Mouse (Mus musculus) forebrain, embryonic 16.5 days (tissue): ENCODE measurements around the gene Itga2b. TPM values are rescaled to one million over a fixed set of nuclear protein-coding genes. Genes with fewer than 3 reads are reported as not detected.
A peak's percentile ranks its signal among the peaks of the same experiment; 100 is the strongest.

Experiments
- ATAC-seq: fragments of 200-750 bp; cut with Nextera tagmentation; 2 replicates; pipeline ENCODE4 v1.8.0; 2017; ENCODE audit warnings: mild to moderate bottlenecking, moderate library complexity
- H3K27ac ChIP-seq: fragments of 300-500 bp; sonication (generic); 2 replicates; pipeline ENCODE4 v1.5.1; 2014; ENCODE audit warnings: low read length, control low read depth
- H3K27me3 ChIP-seq: fragments of 300-500 bp; sonication (generic); replicated peaks from 2 replicates; pipeline ENCODE4 v1.6.1; 2014; ENCODE audit warnings: low read length; ENCODE audit not compliant: control insufficient read depth, insufficient read depth
- H3K36me3 ChIP-seq: fragments of 300-500 bp; sonication (generic); 2 replicates; pipeline ENCODE4 v1.6.1; 2014; ENCODE audit not compliant: control insufficient read depth, insufficient read depth
- H3K4me1 ChIP-seq: fragments of 300-500 bp; sonication (generic); replicated peaks from 2 replicates; pipeline ENCODE4 v1.6.1; 2014; ENCODE audit warnings: low read length; ENCODE audit not compliant: control insufficient read depth, insufficient read depth
- H3K4me2 ChIP-seq: fragments of 300-500 bp; sonication (generic); 2 replicates; pipeline ENCODE4 v1.6.1; 2014; ENCODE audit warnings: mild to moderate bottlenecking, low read length, control low read depth
- H3K4me3 ChIP-seq: fragments of 300-500 bp; sonication (generic); replicated peaks from 2 replicates; pipeline ENCODE4 v1.5.1; 2014; ENCODE audit warnings: mild to moderate bottlenecking, low read length, control low read depth
- H3K9ac ChIP-seq: fragments of 300-500 bp; sonication (generic); replicated peaks from 2 replicates; pipeline ENCODE4 v1.6.1; 2014; ENCODE audit warnings: low read depth, low read length, control low read depth
- H3K9me3 ChIP-seq: fragments of 300-500 bp; sonication (generic); 2 replicates; pipeline ENCODE4 v1.6.1; 2016; ENCODE audit warnings: low read length; ENCODE audit not compliant: control insufficient read depth
- WGBS: fragments of 180-500 bp; shearing (Covaris S2); extraction: QIAGEN DNeasy Blood & Tissue Kit; methylation state at CpG from one replicate; pipeline ENCODE4 v1.1.7; 2014; 5-methylcytosine and 5-hydroxymethylcytosine counted together
- polyA plus RNA-seq: library from polyadenylated mRNA; unstranded; fragments of >200 nt; fragmentation: Nextera tagmentation; extraction: Ambion mirVana; gene quantifications from 2 replicates; pipeline ENCODE4 v1.2.1, GENCODE M21; 2015

Itga2b gene
- polyA plus RNA-seq, 1 experiment from 2014 or later, result 6.6 TPM

DNA sequence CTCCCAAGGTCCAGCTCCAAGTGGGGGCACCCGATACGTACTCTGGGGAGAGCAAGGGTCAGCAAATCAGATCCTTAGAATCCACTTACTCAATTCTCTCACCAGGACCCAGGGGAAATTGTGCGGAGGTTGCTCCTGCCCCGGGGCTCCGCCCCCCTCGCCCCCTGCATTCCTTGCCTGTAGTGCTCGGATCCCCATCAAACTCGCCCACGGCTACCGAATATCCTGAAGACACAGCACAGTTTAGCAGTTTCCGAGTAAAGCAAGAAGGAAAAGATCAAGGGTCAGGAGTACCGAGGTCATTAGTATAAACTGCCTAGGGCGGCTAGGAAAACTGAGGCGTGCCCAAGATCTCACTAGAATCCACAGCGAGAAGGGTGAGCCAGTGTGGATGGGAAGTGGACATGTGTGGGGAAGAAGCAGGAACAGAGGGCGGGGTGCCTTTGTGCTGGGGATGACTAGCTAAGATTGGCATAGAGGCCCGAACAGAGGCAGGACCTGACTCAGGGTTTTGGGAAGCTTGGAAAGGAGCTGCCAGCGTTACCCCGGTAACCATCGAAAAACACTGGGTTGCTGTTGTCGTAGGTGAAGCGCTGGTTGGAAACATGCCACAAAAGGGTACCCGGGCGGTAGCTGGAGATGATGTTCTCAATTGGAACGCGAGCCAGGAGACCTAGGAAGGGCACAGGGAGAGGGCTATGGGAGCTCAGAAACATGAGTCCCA is 4.0 kb downstream of the Itga2b start:
- no peak overlapping the region for H3K4me3 ChIP-seq
- H3K27me3 ChIP-seq, result no peaks in the 10 kb centered on the region
- ATAC-seq, result peak; percentile 35; the same call in 1 of the 2 replicates
- WGBS, result 10% methylated on average over 26 of the region's 26 CpGs
- H3K4me1 ChIP-seq, result peaks cover 14% of the 10 kb centered on the region
- no peaks in the 10 kb centered on the region for H3K9me3 ChIP-seq
- no peak overlapping the region for H3K27ac ChIP-seq
- no peaks in the 10 kb centered on the region for H3K36me3 ChIP-seq
- H3K4me2 ChIP-seq, result peak overlapping the region; percentile 1; the same call in 1 of the 2 replicates
- 0 out of 2 replicates have a peak overlapping the region, but pooled peaks have one; percentile 7 for H3K9ac ChIP-seq

DNA sequence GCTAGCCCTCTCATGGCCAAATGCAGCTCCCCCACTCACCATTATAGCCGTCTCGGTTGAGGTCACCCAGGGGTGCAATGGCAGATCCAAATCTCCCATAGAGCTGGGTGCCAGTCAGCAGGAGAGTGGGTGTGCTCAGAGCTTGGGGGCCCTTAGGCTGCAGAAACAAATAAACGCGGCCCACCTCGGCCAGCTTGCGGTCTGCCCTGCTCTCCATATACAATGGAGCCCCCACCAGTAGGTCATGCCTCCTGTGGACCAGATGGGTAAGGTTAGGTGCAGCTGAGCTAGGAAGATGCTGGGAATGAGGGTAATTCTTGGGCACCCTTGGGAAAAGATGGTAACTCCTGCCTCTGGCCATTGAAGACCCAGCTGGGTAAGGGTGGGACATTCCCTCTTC is 5.0 kb downstream of the Itga2b start:
- Histone ChIP-seq H3K27me3 (no peaks in the 10 kb centered on the region), H3K27ac (no peak overlapping the region), H3K4me3 (no peak overlapping the region), H3K9me3 (no peaks in the 10 kb centered on the region), H3K4me2 (no peak overlapping the region), H3K9ac (no peak overlapping the region), H3K36me3 (no peaks in the 10 kb centered on the region), H3K4me1 (peaks cover 14% of the 10 kb centered on the region)
- ATAC-seq, result no peak
- 92% methylated on average over 6 of the region's 6 CpGs for WGBS

DNA sequence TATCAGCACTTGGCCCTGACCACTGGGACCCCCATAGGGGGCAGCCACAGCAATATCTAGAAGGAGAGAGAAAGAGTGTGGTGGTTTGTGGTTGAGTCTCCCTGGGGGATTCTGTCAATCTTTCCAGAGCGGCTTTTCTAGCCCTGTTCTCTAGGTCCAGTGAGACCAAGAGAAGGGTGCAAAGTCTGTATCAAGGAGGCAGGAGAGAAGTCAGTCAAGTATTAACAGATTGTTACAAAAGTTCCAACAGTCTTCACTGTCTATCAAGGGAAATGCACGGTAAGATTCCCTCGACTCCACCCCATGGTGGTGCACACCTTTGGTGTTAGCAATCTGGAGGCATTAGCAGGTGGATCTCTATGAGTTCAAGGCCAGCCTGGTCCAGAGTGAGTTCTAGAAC is 8.2 kb downstream of the Itga2b start:
- Histone ChIP-seq H3K4me1 (peaks cover 8% of the 10 kb centered on the region), H3K9ac (no peak overlapping the region), H3K9me3 (no peaks in the 10 kb centered on the region), H3K27ac (no peak overlapping the region), H3K36me3 (no peaks in the 10 kb centered on the region), H3K4me3 (no peak overlapping the region), H3K27me3 (no peaks in the 10 kb centered on the region), H3K4me2 (no peak overlapping the region)
- ATAC-seq, result no peak
- WGBS, result 84% methylated on average over 3 of the region's 3 CpGs

DNA sequence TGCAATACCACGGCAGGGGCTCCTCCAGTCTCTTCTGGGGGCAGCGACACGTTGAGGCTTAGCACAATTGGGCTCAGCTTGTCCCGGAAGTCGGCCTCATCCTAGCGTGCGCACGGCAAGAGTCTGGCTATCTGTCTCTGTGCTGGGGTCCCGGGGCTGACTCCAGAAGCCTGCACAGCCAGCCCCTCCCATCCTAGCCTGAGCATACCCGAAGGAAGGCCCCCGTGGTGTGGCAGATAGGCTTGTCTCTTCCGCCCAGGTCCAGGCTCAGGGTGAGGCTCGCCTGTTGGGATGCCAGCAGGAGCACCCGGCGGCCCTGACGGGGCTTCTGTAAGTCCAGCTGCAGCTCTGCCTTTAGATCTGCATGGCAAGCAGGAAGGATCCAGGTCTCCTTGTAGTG is 9.4 kb downstream of the Itga2b start:
- 64% methylated on average over 16 of the region's 16 CpGs for WGBS
- no peaks in the 10 kb centered on the region for H3K36me3 ChIP-seq
- ATAC-seq, result no peak

DNA sequence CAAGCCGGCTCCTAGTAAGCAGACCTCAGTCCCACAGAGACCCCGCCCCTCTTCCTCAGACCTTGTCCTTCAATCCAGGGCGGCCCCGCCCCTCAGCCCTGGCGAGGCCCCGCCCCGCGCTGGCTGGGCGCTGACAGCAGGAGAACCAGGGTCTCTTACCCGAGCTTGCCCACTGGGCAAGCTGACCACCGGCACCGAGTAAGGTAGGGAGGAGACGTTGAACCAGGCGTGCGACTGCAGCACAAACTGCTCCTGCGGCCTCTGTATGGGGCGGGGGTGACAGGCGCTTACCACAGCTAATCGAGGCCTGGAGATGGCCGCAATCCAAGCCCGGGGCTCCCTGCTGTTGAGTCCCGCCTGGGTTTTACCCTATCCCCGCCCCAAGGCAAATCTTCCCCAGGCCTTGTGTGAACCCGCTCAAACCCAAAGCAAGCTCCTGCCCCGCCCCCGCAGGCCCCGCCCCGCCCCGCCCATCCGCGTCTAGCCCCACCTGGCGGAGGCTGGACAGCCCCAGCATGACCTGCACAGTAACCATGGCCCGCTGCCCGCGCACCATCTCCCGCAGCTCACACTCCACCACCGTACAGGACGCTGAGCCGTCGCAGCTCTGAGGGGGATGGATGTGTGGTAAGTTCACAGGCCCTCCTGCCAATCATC is 14.1 kb downstream of the Itga2b start:
- H3K4me2 ChIP-seq, result peak overlapping the region; percentile 69
- peak overlapping the region; percentile 50 for H3K4me3 ChIP-seq
- WGBS, result 0% methylated on average over 36 of the region's 40 CpGs
- no peak overlapping the region for H3K27ac ChIP-seq
- peak overlapping the region; percentile 57 for H3K9ac ChIP-seq
- ATAC-seq, result peak; percentile 89
- H3K36me3 ChIP-seq, result no peaks in the 10 kb centered on the region
- peaks cover 12% of the 10 kb centered on the region for H3K4me1 ChIP-seq
- no peaks in the 10 kb centered on the region for H3K27me3 ChIP-seq
- no peaks in the 10 kb centered on the region for H3K9me3 ChIP-seq

More for the DNA sequence above, 9.4 kb downstream of the Itga2b start:
- no peaks in the 10 kb centered on the region for H3K9me3 ChIP-seq
- H3K4me1 ChIP-seq, result peaks cover 8% of the 10 kb centered on the region
- no peaks in the 10 kb centered on the region for H3K27me3 ChIP-seq
- no peak overlapping the region for H3K4me3 ChIP-seq
- H3K27ac ChIP-seq, result no peak overlapping the region
- no peak overlapping the region for H3K4me2 ChIP-seq
- no peak overlapping the region for H3K9ac ChIP-seq

DNA sequence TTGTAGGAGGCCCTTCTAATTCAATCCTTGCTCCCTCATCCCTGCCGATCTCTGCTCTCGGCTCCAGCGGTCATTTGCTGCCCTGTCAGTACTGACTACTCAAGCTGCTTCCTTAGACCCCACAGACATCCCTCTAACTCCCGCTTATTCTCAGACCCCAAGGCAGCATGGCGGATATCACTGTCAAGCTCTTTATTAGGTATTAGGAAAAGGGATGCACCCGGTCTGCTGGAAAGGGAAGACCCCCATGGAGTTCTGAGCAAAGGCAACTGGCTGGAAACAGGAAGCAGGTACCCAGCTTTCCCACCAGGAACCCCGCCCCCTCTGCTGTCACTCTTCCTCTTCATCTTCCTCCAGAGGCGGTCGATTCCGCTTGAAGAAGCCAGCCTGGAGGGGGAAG is 16.8 kb downstream of the Itga2b start:
- Histone ChIP-seq H3K9me3 (no peaks in the 10 kb centered on the region), H3K4me2 (no peak overlapping the region), H3K9ac (no peak overlapping the region), H3K4me3 (no peak overlapping the region), H3K27me3 (no peaks in the 10 kb centered on the region), H3K27ac (no peak overlapping the region), H3K4me1 (peaks cover 21% of the 10 kb centered on the region), H3K36me3 (no peaks in the 10 kb centered on the region)
- 24% methylated on average over 10 of the region's 10 CpGs for whole genome bisulfite sequencing
- no peak for ATAC-seq

DNA sequence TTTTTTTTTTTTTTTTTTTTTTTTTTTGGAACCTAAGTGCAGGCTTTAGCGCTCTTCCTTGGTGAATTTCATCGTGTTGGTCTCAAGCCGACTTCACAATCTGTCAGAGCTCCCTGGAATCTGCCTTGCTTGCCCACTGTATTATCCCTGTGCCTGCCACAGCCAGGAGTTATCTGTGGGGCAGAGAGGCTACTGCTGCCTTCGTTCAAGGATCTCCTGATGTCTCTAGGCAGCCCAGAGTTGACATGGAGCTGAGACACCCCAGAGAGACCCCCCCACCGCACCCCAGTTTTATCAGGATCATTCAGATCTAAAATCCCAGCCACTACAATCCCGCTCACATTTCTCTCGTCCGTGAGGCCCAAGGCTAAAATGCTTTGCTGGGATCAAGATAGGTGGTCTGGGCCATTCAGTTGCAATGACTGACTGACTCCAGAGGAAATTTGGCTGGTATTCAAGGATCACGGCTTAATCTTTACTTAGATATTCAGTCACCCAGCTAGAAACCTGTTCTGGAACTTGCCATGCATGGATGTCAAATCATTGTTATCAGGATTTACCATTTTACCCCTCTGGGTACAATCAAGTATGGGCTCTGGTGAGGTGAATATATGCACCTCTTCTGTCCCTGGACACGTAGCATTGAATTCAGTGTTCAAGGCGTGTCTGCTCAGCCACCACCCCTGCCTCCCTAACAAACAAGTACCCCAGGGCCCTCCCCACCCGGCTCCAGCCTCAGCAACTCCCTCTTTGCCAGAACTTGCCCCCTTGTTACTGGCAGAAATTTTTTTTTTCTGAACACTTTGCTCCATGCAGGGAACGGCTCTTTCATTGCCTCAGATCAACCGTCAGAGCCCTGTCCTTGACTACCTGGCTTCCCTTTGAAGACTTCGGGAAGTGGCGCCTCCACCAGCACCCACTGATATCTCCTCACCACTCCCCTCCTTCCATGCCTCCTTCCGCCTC is 20.6 kb downstream of the Itga2b start:
- ATAC-seq, result no peak
- H3K36me3 ChIP-seq, result no peaks in the 10 kb centered on the region
- H3K4me1 ChIP-seq, result peaks cover 36% of the 10 kb centered on the region
- H3K27me3 ChIP-seq, result no peaks in the 10 kb centered on the region
- H3K4me3 ChIP-seq, result no peak overlapping the region
- 41% methylated on average over 17 of the region's 17 CpGs for WGBS
- no peaks in the 10 kb centered on the region for H3K9me3 ChIP-seq
- H3K27ac ChIP-seq, result no peak overlapping the region
- H3K9ac ChIP-seq, result no peak overlapping the region
- H3K4me2 ChIP-seq, result no peak overlapping the region

DNA sequence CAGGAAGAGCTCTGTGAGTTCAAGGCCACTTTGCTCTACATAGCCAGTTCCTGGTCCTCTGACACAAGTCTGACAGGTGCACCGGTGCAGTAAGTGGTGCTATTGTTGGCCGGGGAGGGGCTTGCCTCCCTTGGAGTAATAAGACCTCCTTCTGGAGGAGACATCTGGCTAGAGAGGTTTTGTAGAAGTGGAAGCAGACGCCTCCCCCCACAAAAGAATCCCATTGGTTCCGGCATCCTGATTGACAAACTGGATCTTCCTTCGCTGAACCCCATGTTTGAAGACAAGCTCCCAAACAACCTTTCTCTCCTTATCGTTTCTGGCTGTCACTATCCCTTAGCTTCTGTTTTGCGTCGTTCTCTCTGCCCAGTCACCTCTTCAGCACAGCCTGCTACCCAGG is 21.6 kb downstream of the Itga2b start:
- H3K27ac ChIP-seq, result no peak overlapping the region
- no peak overlapping the region for H3K4me3 ChIP-seq
- peaks cover 3% of the 10 kb centered on the region; the same call in 1 of the 2 replicates for H3K36me3 ChIP-seq
- H3K4me1 ChIP-seq, result peaks cover 41% of the 10 kb centered on the region
- H3K4me2 ChIP-seq, result 0 out of 2 replicates have a peak overlapping the region, but pooled peaks have one; percentile 16
- H3K27me3 ChIP-seq, result no peaks in the 10 kb centered on the region
- no peak for ATAC-seq
- WGBS, result 12% methylated on average over 8 of the region's 8 CpGs
- no peaks in the 10 kb centered on the region for H3K9me3 ChIP-seq
- no peak overlapping the region for H3K9ac ChIP-seq

DNA sequence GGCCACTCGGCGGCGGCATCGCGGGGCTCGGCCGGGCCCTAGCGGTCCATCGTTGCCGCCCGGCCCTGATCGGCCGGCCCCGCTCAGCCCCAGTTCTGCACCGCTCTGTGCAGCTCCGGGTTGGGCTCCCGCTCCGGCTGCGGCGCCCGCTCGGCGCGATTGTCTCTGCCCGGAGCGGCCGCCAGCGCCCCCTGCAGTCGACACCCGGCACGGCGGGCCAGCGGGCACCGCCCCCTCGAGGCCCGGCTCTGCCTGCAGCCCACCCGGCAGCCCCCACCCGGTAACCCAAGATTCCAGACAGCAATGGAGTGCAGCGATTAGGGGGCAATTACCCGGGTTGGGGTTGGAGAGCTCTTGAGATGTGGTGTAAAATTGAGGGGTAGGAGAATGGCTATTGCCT is 22.4 kb downstream of the Itga2b start, which contains the start of gene Fam171a2:
TSS of gene Fam171a2 (minus strand) at position 186 of the 400 bp plus-strand sequence.
- Histone ChIP-seq H3K4me2 (peak within 1 kb of the TSS; percentile 91), H3K9me3 (no peaks in the 10 kb centered on the region), H3K36me3 (peaks cover 7% of the 10 kb centered on the region), H3K4me3 (peak within 1 kb of the TSS; percentile 58), H3K9ac (peak within 1 kb of the TSS; percentile 100), H3K27me3 (no peaks in the 10 kb centered on the region), H3K27ac (peak within 1 kb of the TSS; percentile 92), H3K4me1 (peaks cover 41% of the 10 kb centered on the region)
- peak; percentile 85 for ATAC-seq
- WGBS, result 1% methylated on average over 40 of the region's 40 CpGs
